Mouse (Mus musculus) lung, postnatal 0 days (tissue): Measurements from ENCODE around the gene Chst10. TPM values are rescaled to one million over a fixed set of nuclear protein-coding genes. Genes with fewer than 3 reads are reported as not detected.

Experiments
- ATAC-seq: fragments of 200-750 bp; cut with Nextera tagmentation; 2 replicates; pipeline ENCODE4 v1.8.0; 2017; ENCODE audit warnings: moderate library complexity
- DNase-seq: peaks from one replicate; pipeline ENCODE4 v3.0.0-alpha.2; 2016; ENCODE audit warnings: low spot score
- H3K27ac ChIP-seq: fragments of 300-500 bp; sonication (generic); 2 replicates; pipeline ENCODE4 v1.5.1; 2014; ENCODE audit warnings: antibody characterized with exemption, mild to moderate bottlenecking, low read length, mixed read lengths
- H3K27me3 ChIP-seq: fragments of 300-500 bp; sonication (generic); replicated peaks from 2 replicates; pipeline ENCODE4 v1.6.1; 2014; ENCODE audit warnings: low read length, mixed read lengths; ENCODE audit not compliant: insufficient read depth
- H3K36me3 ChIP-seq: fragments of 300-500 bp; sonication (generic); 2 replicates; pipeline ENCODE4 v1.6.1; 2014; ENCODE audit warnings: low read length, mixed read lengths; ENCODE audit not compliant: insufficient read depth
- H3K4me1 ChIP-seq: fragments of 300-500 bp; sonication (generic); 2 replicates; pipeline ENCODE4 v1.6.1; 2014; ENCODE audit warnings: antibody characterized with exemption, low read depth, low read length, mixed read lengths; ENCODE audit not compliant: insufficient read depth
- H3K4me2 ChIP-seq: fragments of 300-500 bp; sonication (generic); replicated peaks from 2 replicates; pipeline ENCODE4 v1.6.1; 2014; ENCODE audit warnings: low read depth, mild to moderate bottlenecking, low read length, moderate library complexity, mixed read lengths
- H3K4me3 ChIP-seq: fragments of 300-500 bp; sonication (generic); 2 replicates; pipeline ENCODE4 v1.5.1; 2014; ENCODE audit warnings: low read depth, low read length
- H3K9ac ChIP-seq: fragments of 300-500 bp; sonication (generic); replicated peaks from 2 replicates; pipeline ENCODE4 v1.6.1; 2014; ENCODE audit warnings: low read depth, mild to moderate bottlenecking
- H3K9me3 ChIP-seq: fragments of 300-500 bp; sonication (generic); 2 replicates; pipeline ENCODE4 v1.6.1; 2016; ENCODE audit warnings: low read length, mixed read lengths
- CTCF ChIP-seq: IDR thresholded peaks from 2 replicates; pipeline ENCODE4 v1.5.1; 2016; ENCODE audit warnings: antibody characterized with exemption, mild to moderate bottlenecking
- EP300 ChIP-seq: IDR thresholded peaks from 2 replicates; pipeline ENCODE4 v1.6.1; 2016; ENCODE audit warnings: antibody characterized with exemption, mild to moderate bottlenecking, control low read depth
- WGBS: fragments of 180-500 bp; shearing (Covaris S2); extraction: QIAGEN DNeasy Blood & Tissue Kit; methylation state at CpG from one replicate; pipeline ENCODE4 v1.1.7; 2014; 5-methylcytosine and 5-hydroxymethylcytosine counted together
- polyA plus RNA-seq: library from polyadenylated mRNA; unstranded; fragments of >200 nt; fragmentation: Nextera tagmentation; extraction: Ambion mirVana; gene quantifications from 2 replicates; pipeline ENCODE4 v1.2.1, GENCODE M21; 2015

Chst10 gene
- polyA plus RNA-seq, 1 experiment from 2014 or later, result 0.29 TPM

- Histone ChIP-seq H3K9me3 (no peaks in the 10 kb centered on the region), H3K27me3 (no peaks in the 10 kb centered on the region), H3K36me3 (no peaks in the 10 kb centered on the region), H3K4me2 (no peak overlapping the region), H3K27ac (no peak overlapping the region), H3K4me1 (no peaks in the 10 kb centered on the region), H3K9ac (no peak overlapping the region), H3K4me3 (no peak overlapping the region)
- DNase-seq (peak; percentile 6), ATAC-seq (no peak)
- peak; percentile 53 for TF ChIP-seq CTCF
- TF ChIP-seq EP300, result no peak
- 11% methylated on average over 4 of the region's 4 CpGs for WGBS
Observed at GRCm38 (mm10) chr1:38862213-38862612, 35.7 kb downstream of the Chst10 start.

- Histone ChIP-seq H3K4me2 (no peak overlapping the region), H3K27ac (no peak overlapping the region), H3K4me1 (no peaks in the 10 kb centered on the region), H3K9me3 (no peaks in the 10 kb centered on the region), H3K36me3 (no peaks in the 10 kb centered on the region), H3K9ac (no peak overlapping the region), H3K4me3 (no peak overlapping the region), H3K27me3 (no peaks in the 10 kb centered on the region)
- DNase-seq, result no peak
- WGBS, result 68% methylated on average over 9 of the region's 9 CpGs
- TF ChIP-seq CTCF (no peak), EP300 (no peak)
- ATAC-seq, result no peak
Observed at GRCm38 (mm10) chr1:38860867-38861524, 37.0 kb downstream of the Chst10 start.

- Histone ChIP-seq H3K9ac (no peak overlapping the region), H3K36me3 (no peaks in the 10 kb centered on the region), H3K9me3 (no peaks in the 10 kb centered on the region), H3K27me3 (no peaks in the 10 kb centered on the region), H3K4me2 (no peak overlapping the region), H3K27ac (no peak overlapping the region), H3K4me1 (no peaks in the 10 kb centered on the region), H3K4me3 (no peak overlapping the region)
- no peak for TF ChIP-seq EP300
- no peak for TF ChIP-seq CTCF
- no peak for DNase-seq
- WGBS, result 57% methylated on average over 5 of the region's 5 CpGs
- no peak for ATAC-seq
Observed at GRCm38 (mm10) chr1:38860207-38860606, 37.8 kb downstream of the Chst10 start.

DNA sequence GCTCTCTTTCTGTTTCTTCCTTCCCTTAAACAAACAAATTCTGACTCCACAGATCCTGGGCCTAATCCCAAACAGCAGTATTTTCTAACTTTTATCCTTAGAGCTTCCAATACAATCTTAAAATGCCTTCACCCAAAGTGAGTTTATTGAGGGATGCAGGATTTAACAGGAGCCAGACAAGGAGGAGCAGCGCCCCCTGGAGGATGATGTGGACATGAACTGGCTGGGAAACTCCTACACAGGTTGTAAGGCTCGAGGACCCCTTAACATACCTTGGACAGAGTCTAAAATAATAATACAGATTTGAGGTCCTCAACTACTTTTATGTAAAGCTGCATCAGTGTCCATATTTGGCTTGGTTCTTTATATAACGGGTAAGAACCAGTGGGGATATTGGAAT is 41.8 kb downstream of the Chst10 start:
- peak; percentile 21 for DNase-seq

GRCm38 (mm10) chr1:38852250-38852649 is 45.7 kb downstream of the Chst10 start:
- ATAC-seq, result no peak

More for the DNA sequence above, 41.8 kb downstream of the Chst10 start:
- no peaks in the 10 kb centered on the region for H3K9me3 ChIP-seq
- TF ChIP-seq EP300 (no peak), CTCF (peak; percentile 72)
- H3K27me3 ChIP-seq, result no peaks in the 10 kb centered on the region
- H3K4me2 ChIP-seq, result no peak overlapping the region
- H3K9ac ChIP-seq, result no peak overlapping the region
- WGBS, result 15% methylated on average over 3 of the region's 3 CpGs
- H3K4me1 ChIP-seq, result no peaks in the 10 kb centered on the region
- no peaks in the 10 kb centered on the region for H3K36me3 ChIP-seq
- no peak overlapping the region for H3K27ac ChIP-seq
- ATAC-seq, result no peak
- H3K4me3 ChIP-seq, result no peak overlapping the region

GRCm38 (mm10) chr1:38850650-38851049 is 47.3 kb downstream of the Chst10 start:
- no peak for DNase-seq
- WGBS, result 69% methylated on average over 2 of the region's 2 CpGs

More at GRCm38 (mm10) chr1:38852250-38852649, 45.7 kb downstream of the Chst10 start:
- WGBS, result 67% methylated on average over 2 of the region's 2 CpGs
- Histone ChIP-seq H3K27me3 (no peaks in the 10 kb centered on the region), H3K9ac (no peak overlapping the region), H3K36me3 (no peaks in the 10 kb centered on the region), H3K4me2 (no peak overlapping the region), H3K9me3 (no peaks in the 10 kb centered on the region), H3K4me3 (no peak overlapping the region), H3K4me1 (no peaks in the 10 kb centered on the region), H3K27ac (no peak overlapping the region)
- DNase-seq, result no peak
- no peak for TF ChIP-seq EP300
- no peak for TF ChIP-seq CTCF

More at GRCm38 (mm10) chr1:38850650-38851049, 47.3 kb downstream of the Chst10 start:
- Histone ChIP-seq H3K36me3 (no peaks in the 10 kb centered on the region), H3K4me2 (no peak overlapping the region), H3K27ac (no peak overlapping the region), H3K4me3 (no peak overlapping the region), H3K27me3 (no peaks in the 10 kb centered on the region), H3K9me3 (no peaks in the 10 kb centered on the region), H3K4me1 (no peaks in the 10 kb centered on the region), H3K9ac (no peak overlapping the region)
- no peak for ATAC-seq
- TF ChIP-seq CTCF (no peak), EP300 (no peak)
